ENCODE assay signal across 16 mouse cellular contexts in genomic region chr19:23977901-23978443, GRCm38 (mm10). TPM values are rescaled to one million over a fixed set of nuclear protein-coding genes. Genes with fewer than 3 reads are reported as not detected.
"Had no signal": no experiment of that assay in that cellular context is flagged by ENCODE, and none has a peak within 500 bp of the region (broad histone marks: within the 10 kb centered on the region; RNA-seq: fewer than 3 reads in every experiment).

No protein-coding gene starts in this region.

- H3K9me3 ChIP-seq: liver, embryonic 13.5 days; midbrain, embryonic 10.5 days; midbrain, embryonic 13.5 days had no signal

- H3K4me1 ChIP-seq: liver, embryonic 13.5 days had no signal

- H3K9ac ChIP-seq: liver, embryonic 13.5 days; midbrain, embryonic 13.5 days had no signal

- H3K4me2 ChIP-seq: liver, embryonic 13.5 days; midbrain, embryonic 13.5 days had no signal

- DNase-seq: kidney, adult 18-20 months; kidney, adult 9 months; kidney, postnatal 14 days; kidney, postnatal 4 days; left cerebral cortex, postnatal 4 days; liver, embryonic 13.5 days; lung, adult 2 months; thymus, adult 18-20 months; thymus, postnatal 36 days had no signal

- H3K4me3 ChIP-seq: liver, embryonic 13.5 days; midbrain, embryonic 10.5 days; midbrain, embryonic 13.5 days; myocyte had no signal

- H3K27ac ChIP-seq: liver, embryonic 13.5 days; macrophage; midbrain, embryonic 10.5 days; midbrain, embryonic 13.5 days had no signal

- ATAC-seq: intestine, embryonic 16.5 days; midbrain, embryonic 13.5 days; midbrain, embryonic 16.5 days had no signal

- H3K27me3 ChIP-seq: liver, embryonic 13.5 days; midbrain, embryonic 13.5 days had no signal

- H3K36me3 ChIP-seq: liver, embryonic 13.5 days had no signal

RNA-seq across cellular contexts. Expression of gene Fam189a2, which starts 52.8 kb away (rescaled TPM):
- total RNA-seq: monocyte, adult 5-6 weeks had no signal
- polyA plus RNA-seq: macrophage had no signal
